Mouse (Mus musculus) cerebellum, adult 9-10 months (tissue): ENCODE results near the gene Cym.

Experiments
- DNase-seq: peaks from one replicate; pipeline ENCODE4 v3.0.0; 2022

Gene Cym

DNA sequence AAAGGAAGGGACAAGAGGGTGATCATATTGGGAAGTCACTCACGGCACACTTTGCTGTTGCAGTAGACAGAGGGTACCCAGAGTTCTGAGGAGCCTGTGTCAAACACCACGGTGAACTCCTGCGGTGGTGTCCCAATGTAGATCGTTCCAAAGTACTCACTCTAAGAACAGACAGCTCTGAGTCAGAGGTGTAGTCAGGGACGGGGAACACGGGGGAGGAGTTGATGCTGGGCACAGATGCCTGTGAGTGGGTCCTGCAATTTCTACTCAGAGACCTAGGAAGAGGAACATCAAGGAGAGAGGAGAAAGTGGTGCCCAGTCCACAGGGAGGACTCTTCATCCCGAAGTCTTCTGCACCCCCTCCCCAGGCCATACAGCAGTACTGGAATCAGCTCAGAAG lies 3.0 kb downstream of the Cym start:
- no peak for DNase-seq

DNA sequence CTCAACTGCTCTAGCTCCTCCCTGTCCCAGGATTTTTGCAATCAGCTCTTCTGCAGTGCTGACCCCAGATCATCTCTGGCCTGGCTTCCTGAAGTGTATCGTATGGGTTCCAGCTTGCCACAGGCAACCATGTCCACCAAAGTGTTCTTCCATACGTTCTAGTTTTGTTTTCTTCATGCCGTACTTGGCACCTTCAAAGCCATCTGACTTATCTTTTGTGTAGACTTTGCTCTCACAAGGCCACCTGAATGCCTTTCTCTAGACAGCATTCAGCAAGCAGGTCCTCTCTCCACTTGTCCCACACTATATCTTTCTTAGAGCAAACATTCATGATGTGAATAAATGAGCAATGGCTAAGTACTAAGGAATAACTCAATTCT lies 4.4 kb downstream of the Cym start:
- no peak for DNase-seq

DNA sequence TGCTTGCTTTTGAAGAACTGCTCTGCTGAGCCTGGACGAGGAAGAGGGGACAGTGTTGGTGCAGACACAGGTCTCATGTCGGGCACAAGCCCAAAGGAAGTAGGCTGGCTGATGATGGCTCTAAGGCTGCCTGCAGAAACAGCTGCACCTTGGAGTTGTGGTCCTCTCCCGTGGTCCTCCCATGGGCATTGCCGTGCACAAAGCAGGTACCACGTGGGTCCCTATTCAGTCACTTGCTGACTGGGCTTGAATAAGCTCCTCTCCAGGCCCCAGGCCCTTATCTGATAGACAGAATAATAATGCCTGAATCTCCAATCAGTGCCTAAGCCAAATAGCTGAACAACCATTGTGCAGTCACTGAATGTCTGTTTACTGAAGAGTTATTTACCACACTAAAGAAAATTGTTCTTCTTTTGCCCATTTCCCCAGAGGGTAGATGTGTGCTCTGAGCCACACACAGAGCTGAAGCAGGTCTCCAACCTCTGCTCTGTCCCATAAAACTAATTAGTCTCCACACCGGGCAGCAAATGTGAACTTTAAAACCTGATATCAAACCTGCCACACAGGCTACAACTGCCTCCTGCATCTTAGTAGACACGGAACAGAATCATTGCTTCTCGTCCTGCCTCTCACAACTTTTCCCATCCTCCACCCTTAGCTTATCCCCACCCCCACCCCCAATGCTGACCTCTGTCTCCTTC lies 5.0 kb downstream of the Cym start:
- DNase-seq: no peak

DNA sequence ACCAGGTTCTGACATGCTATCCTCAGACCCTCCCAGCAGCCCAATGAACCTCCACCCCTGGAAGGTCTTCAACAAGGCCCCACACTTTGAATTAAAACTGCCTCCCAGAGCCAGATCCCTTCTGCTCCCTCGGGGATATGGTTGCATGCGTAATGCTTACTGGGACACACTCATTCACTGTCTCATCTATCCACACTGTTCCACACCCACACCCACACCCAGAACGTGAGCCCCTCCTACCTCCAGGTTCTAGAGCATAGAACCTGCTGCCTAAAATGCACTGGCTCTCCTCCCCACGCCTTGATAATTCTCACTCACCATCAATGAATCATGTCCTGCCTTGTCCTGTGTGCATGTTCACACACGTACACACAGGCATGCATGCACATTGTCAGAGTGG lies 6.9 kb downstream of the Cym start:
- no peak for DNase-seq

DNA sequence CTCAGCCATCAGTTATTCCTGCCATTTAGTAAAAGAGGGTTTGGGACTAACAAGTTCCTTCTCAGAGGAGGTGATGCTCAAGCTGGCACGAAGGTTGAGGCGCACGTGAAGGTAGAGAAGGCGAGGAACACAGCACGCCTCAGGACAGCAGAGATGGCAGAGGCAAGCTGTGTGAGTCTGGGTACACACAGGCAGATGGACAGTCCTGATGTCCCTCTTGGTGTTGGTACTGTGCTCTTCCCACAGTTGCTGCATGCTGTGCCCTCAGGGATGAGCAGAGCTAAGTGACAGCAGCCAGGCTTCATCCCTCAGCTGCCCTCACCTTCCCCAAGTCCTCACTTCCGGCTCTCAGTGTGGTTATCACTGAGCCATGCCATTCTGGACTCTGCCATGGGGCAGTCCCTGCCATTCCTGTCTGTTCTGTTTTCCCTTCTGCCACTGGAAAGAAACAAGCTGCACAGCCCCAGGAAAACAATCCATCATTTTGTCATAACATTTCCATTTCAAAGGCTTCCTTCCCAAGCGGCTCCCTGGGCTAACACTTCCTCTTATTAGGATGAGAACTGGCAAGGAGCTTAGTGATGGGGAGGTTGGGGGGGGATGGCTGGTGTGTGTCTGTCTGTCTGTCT lies 13.8 kb downstream of the Cym start:
- DNase-seq: no peak

DNA sequence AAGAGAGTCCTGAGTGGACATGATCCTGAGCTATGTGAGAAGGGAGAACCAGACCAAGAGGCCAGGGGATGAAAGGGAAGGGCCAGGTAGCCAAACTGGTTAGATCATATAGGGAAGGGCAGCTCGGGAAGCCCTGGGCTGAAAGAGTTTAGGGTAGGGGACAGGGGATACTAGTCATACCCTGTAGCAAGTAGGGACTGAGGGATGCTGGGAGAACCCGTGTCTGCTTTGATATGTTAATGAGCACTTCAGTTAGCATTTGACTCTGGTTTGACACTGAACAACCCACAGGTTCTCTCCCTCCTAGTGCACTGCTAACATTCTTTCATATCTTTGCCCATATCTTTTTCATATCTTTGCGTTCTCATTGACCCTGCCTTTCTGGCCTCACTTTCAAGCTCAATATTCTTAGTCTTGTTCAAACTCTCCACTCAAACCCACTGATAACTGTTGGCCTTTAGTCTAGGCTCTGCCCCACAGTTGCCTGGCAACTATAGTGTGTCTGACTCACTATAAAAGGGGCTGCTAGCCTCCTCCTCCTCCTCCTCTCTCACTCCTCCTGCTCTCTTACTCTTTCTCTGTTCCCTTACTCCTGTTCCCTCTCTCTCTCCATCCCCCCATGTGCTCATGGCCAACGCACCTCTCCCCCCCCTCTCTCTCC lies 14.9 kb downstream of the Cym start:
- DNase-seq: no peak

DNA sequence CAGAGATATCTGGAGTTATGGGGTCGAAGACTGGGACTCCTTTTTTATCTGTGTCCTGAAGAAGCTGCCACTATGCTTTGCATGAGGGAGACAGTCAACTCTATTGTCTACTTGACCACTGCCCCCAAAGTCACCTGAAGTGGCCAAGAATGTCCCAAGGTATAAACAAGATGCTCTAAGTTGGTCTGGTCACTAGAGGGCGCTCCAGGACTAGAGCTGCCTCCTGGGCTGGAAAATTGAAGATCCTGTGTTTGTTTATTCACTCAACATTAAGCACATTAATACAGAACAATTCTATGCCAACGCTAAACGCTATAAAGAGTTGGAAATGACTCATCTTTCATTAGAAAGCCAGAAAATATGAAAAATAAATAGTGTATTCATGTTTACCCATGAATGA lies 15.5 kb downstream of the Cym start:
- peak; percentile 79 for DNase-seq

DNA sequence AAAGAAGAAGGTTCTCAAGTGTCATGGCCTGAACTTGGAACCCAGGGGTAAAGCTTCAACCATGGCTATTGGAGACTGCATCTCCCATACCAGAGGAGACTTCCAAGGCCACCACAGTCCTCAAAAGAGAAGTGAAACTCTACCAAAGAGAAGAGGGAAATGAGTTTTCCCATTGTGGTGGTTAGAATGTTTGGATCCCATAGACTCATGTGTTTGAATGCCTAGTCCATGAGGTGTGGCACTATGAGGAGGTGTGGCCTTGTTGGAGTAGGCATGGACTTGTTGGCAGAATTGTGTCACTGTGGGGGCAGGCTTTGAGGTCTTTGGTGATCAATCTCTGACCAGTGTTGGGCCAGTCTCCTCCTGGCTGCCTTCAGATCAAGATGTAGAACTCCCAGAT lies 16.4 kb downstream of the Cym start:
- DNase-seq: no peak

DNA sequence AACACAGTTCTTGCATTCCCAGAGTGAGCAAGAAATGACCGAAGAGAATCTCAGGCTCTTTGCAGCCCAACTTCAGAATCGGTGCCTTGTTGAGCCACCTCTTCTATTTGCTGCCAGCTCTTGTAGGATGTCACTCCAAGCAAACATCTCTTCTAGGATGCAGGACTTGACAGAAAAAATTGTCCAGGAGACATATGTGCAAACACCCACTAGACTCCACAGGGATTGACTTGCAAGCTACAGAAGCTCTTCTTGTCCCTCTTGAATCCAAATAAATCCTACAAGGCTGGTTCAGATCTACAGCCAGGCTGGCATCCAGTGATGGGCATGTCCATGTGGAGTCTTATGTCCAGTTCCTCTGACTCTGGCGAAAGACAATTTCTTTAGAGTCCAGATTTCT lies 17.1 kb downstream of the Cym start:
- no peak for DNase-seq

DNA sequence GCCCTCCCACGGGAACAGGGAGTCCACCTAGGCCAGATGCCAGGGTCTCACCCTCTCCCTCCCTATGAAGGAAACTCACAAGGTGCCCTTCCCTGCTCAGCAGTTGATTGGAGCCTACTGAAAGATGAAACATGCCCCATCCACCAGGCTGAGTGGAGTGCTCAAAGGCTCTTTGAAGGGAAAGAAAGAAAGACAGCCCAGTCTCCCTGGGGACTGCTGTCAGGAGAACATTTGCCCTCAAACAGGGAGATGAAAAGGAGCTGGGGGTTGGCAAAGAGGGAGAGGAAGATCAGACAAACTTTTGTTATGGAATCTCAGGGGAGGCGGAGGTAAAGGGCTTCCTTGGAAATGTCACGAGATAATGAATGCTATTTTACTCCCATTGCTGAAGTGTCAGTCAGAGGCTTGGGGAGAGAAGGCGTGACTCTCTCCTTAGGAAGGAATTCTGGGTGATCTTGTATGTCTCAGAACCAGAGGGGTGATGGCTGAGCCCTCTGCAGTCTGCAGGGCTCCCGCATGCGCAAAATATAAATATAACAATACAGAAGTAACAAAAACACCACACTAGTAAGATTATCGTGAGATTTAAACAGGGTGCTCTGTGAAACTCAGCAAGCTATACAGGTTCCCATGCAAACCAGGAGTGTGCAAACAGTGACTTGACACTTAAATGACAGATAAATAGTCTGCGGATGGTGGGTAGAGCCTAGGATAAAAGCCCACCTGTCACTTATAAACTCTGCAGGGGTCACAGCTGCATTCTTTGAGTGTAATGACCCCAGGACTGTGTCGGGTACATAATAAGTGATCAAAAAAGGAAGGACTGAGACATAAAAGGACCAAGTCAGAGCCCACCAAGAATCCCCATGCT lies 20.0 kb downstream of the Cym start:
- DNase-seq: no peak

DNA sequence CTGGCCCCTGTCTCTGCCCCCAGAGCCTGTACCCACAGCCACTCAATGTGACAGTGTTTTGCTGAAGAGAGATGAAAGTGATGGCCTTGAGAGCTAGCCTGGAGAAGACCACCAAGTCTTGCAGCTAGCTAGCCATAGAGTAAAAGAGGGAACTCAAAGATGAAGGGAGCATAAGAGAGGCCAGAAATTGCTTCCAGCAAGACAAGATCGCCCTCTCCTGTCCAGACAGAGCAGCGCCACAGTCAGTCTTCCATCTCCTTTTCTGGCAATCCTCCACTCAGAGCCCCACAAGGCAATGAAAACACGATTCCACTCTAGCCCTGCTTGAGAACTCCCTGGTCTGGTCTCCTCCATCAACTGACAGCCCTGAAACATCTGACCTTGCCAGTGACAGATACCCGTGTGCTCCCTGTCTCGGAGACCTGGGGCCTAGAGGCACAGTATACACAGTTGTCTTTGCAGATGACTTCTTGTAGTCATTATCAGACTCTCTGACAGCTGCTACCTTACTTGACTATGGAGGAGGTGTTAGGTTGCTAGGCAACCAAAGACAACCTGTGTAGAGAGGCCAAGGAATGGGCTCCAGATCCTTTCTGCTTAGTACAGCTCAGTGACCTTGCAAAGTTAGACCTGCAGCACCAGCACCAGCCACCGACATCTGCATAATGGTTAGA lies 33.2 kb downstream of the Cym start:
- DNase-seq: peak; percentile 85

DNA sequence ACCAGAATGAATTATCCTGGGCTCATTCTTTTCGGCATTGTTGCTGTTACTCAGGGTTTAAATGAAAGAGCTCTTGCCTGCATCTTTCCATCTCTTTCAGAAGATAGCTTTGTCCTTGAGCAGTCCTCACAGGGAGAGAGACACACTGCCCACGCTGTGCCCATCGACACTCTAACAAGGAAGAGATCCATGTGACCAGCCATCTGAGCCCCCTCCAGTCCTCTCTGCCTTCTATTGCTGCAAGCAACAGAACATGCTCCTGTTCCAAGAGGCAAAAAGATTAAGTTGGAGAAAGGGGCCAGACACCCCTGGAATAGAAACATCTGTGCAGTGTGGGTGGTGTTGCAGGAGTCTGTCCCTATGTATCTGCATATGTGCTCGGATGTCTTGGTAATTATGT lies 34.5 kb downstream of the Cym start:
- no peak for DNase-seq

DNA sequence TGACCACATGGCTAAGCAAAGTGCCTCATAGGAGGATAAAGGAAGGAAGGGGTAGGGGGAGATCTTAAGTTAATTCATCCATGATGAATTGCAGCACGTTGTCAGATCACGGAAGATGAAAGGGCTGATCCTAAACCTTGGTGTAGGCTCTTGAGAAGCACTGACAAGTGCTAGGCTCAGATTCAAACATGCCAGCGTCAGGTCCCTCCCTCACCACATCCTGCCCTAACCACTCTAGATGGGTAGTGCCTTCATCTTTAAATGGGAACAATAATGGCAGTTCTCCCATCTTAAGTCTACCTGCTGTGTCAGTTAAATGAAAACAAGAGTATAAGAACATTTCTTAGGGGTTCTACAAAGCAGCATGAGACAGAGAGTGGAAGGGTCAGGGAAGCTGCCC lies 35.9 kb downstream of the Cym start:
- DNase-seq: no peak

DNA sequence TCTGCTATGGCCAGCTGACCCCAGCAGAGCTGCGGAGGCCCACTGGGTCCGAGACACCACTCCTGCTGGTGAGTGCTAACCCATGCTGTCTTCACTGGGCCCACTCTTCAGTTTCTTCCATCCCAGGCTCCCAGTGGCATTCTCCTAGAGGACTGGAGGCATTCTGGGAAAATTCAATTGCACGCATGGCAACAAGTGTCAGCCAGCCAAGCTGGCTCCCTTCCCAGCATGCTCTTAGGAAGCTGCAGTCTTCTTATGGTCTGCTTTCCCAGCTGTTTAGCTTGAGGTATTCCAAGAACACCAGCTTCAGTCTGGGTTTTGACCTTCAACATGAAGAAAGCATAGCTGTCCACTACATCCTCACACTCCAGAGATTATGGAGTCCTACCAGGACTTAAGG lies 38.4 kb downstream of the Cym start:
- no peak for DNase-seq

DNA sequence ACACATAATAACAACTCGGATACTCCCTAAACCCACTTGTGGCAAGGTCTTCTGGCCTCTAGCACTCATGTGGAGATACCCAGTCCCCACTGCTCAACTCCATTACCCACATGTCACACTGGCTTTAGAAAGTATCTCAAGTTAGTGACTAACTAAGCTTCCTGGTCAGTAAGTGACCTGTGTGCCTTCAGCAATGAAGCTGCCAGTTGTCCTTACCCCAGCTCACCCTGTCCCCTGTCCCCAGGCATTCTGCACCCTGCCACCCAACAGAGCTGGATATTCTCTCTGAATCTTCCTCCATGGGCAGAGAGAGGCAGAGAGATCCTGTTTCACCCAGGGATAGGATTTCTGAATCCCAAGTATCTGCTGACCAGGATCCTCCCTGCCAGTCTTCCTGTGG lies 38.8 kb downstream of the Cym start, which contains the start of gene Kcna10:
Gene Kcna10 (plus strand): TSS at position 301 of the 400 bp plus-strand sequence.
- DNase-seq: no peak

DNA sequence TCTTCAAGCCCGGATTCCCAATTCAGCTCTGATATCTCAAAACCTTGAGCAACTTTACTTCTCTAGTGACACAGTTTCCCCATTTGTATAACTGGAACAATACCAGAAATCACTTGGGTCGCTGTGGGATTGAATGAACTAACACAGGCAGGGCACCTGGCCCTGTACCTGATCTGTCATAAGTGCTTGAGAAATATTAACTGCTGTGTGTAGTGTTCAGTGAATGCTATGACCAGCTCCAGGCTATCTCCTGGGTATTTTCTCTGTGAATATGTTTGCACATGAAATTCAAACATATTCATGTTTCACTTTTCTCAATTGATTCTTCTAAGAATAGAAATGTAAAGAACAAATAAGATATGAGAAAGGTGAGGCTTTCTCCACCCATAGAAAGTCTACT lies 40.7 kb downstream of the Cym start:
- no peak for DNase-seq

DNA sequence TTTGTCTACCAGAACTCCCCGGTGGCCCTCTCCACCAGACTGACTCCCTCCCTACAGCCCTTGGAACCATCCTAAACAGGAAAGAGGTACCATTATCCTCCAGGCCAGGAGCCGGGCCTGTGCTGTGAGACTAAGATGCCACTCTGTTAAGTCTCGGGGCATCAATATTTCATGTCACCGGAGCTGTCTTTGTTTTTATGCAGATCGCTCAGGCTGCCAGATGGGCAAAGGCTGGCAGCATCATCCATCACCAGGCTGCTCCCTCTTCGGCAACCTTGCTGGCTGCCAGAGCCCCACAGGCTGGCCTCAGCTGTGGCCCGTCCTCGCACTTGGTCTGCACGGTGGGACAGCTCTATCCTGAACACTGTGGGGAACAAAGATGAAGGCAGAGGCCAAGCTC lies 45.0 kb downstream of the Cym start:
- peak; percentile 85 for DNase-seq

DNA sequence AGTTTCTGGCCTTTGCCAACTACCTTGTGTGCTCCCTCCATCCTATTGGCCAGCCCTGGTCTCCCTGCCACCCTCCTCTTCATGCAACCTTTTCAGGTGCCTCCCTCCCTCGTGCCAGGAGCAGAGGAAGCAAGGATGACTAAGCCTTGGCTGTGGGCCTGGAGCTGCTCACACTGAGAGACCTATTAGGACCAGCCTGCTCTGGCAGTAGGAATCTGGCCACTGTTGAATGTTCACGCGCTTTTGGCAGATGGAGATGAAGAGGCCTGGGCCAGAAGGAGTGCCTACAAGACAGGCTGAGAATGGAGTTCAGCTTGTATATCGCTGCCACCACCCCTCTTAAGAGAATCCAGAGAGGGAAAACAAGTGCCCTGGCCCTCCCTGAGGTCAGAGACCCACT lies 46.0 kb downstream of the Cym start:
- DNase-seq: peak; percentile 100

DNA sequence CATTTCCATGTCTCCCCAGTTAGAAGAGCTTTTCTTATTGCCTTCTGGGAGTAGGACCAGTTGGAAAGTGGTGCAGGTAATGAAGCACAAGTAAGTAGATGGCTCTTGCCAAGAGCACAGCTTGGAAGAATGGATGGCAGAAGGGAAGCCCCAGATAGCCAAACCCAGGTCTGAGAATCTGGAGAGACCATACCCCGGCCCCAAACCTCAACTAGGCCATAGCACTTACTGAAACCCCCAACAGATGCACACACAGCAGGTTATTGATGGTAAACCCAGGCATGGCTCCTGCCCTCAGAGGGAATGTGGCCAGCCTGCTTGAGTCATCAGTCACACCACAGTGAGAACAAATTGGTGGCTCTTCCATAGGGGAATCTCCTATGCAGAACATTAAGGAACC lies 49.0 kb downstream of the Cym start:
- DNase-seq: peak; percentile 98

DNA sequence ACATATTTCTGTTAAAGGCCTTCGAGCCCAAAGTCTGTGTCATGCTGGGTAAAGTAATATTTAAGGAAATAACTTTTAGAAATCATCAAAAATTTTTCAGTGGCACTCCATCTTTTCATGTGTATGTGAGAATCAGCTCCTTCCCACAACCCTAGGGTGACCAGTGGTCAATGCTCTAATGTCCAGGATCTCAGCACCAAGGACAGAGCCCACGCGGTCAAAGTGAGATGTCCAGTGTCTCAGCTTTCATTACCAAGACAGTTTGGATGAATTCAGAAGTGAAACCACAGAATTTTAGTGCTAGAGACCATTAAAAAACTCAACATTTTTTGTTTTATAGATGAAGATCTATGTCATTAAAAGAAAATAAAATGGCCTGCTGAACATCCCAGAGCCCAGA lies 49.6 kb downstream of the Cym start:
- no peak for DNase-seq

DNA sequence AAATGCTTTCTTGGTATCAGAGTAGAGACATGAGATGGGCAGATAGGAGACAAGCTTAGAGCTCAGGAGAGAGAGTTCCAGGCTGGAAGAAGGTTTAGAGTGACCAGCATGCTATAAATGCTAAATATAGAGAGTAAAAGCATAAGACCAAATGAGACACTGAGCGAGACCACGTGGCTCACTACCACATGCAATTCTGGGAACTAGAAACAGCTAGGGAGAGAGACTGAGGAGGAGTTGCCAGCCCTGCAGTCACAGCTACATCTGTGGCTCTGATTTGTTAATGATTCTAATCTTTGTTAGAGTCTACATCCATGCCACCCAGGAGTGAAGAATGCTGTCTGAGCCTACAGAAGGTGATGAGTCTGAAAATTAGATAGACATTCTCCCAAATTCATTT lies 52.0 kb downstream of the Cym start:
- no peak for DNase-seq

DNA sequence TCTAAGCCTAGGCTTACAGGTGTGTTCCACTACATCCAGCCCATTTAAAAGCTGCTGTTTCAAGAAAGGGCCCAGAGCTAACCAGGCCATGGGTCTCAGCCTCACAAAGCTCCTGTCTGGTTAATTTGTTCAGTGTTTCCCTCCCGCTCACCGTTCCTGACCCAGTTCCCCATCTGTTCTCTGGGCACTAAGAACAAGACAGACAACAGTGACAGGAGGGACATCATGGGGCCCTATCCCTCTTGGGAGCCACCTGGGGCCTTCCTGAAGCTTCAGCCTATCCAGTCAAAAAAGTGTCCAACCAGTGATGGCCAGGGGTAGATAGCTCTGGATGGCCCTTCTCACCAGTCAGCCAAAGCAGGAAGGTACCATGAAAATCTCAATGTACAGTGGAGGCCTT lies 58.8 kb downstream of the Cym start:
- DNase-seq: peak; percentile 86
